Mouse (Mus musculus): ENCODE results near the gene Gjb3. TPM values are rescaled to one million over a fixed set of nuclear protein-coding genes. Genes with fewer than 3 reads are reported as not detected.

Gene Gjb3
- polyA plus RNA-seq, 1 experiment: 3.2 TPM

DNA sequence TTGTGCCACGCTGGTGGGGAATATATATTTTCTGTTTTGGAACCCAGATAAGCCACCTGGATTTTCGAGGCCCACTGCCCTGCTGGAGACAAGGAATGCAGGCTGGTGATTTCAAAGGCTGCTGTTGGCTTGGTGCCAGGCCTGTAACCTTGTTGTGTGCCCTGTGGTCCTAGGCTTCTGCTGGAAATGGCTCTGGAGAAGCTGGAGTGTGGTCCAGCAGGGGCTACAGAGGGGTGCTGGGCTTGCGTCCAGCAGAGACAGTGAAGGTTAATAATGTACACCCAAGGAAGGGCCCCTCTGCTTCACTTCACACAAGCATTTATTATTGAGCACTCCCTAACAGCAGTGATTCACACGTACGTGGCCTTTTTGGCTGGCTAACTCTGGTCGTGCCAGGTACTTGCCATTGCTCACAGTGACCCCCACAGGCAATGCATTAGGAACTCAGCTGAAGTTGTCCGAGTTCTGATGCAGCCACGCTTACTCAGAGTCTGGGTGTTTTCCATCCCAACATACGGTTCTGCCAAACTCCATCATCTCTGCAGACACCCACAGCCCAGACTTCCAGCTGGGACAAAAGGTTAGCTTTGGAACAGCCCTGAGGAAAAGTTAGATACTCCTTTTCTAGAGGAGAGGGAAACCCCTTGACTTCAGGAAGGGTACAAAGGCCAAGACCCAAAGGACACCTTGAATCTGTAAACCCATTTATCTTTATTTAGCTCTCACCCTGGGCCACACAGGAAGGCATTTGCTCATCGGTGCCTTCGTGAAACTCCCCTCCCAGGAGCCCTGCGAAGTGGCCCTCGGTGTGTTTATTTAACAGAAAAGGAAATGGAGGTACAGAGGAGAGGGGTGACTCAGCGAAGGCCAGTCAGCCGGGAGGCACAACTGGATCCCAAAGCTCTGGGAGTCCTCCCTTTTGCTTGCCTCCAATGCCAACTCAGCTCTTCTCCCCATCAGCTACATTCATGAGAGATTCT is 24.2 kb upstream of the Gjb3 start:
- Histone ChIP-seq H3K4me1 (ENCODE audit: control insufficient read depth, insufficient read depth, low read length) (no peaks in the 10 kb centered on the region), H3K27ac (ENCODE audit: control insufficient read depth, insufficient read depth, low read depth, low read length) (no peak overlapping the region), H3K36me3 (ENCODE audit: control insufficient read depth, insufficient read depth, low read length) (no peaks in the 10 kb centered on the region), H3K4me3 (ENCODE audit: control insufficient read depth, low read depth, low read length) (no peak overlapping the region), H3K27me3 (ENCODE audit: control insufficient read depth, insufficient read depth, low read length) (no peaks in the 10 kb centered on the region)
- TF ChIP-seq POLR2A (IDR thresholded peaks at IDR 0.05; ENCODE audit: control insufficient read depth, low read depth, low read length): no peak
- TF ChIP-seq CTCF (IDR thresholded peaks at IDR 0.05; ENCODE audit: control insufficient read depth, insufficient read depth, insufficient replicate concordance, low read depth, low read length): no peak

DNA sequence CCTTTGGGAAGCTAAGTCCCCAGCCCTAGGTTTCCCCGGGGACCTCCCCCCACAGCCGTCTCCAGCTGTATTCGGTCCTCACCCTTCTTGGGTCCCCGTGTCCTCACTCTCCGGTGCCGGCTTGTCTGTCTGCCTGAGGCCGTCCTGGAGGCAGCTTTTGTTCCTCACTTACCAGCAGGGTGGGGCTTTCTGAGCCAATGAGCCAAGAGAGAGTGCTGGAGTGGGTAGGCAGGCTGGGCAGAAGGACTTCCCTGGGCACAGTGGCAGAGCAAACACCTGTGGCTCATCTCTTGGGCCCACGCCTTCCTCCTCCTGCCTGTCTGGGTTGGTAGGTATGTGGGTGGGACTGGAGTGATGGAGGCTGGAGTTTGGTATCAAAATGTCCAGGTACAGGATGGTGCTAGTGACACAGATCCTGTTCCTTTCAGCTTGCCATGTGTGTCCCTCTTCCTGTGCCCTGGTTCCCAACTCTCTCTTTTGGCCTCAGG is 23.4 kb upstream of the Gjb3 start, which contains the start of gene Gjb4:
Gene Gjb4, minus strand, starts transcription at position 131 of the 488 bp plus-strand sequence.
- no peak within 1 kb of the TSS for H3K27ac ChIP-seq (ENCODE audit: control insufficient read depth, insufficient read depth, low read depth, low read length)
- TF ChIP-seq POLR2A (IDR thresholded peaks at IDR 0.05; ENCODE audit: control insufficient read depth, low read depth, low read length) (no peak), CTCF (IDR thresholded peaks at IDR 0.05; ENCODE audit: control insufficient read depth, insufficient read depth, insufficient replicate concordance, low read depth, low read length) (no peak)
- H3K4me3 ChIP-seq (ENCODE audit: control insufficient read depth, low read depth, low read length): no peak within 1 kb of the TSS
- no peaks in the 10 kb centered on the region for H3K4me1 ChIP-seq (ENCODE audit: control insufficient read depth, insufficient read depth, low read length)
- no peaks in the 10 kb centered on the region for H3K27me3 ChIP-seq (ENCODE audit: control insufficient read depth, insufficient read depth, low read length)
- no peaks in the 10 kb centered on the region for H3K36me3 ChIP-seq (ENCODE audit: control insufficient read depth, insufficient read depth, low read length)

DNA sequence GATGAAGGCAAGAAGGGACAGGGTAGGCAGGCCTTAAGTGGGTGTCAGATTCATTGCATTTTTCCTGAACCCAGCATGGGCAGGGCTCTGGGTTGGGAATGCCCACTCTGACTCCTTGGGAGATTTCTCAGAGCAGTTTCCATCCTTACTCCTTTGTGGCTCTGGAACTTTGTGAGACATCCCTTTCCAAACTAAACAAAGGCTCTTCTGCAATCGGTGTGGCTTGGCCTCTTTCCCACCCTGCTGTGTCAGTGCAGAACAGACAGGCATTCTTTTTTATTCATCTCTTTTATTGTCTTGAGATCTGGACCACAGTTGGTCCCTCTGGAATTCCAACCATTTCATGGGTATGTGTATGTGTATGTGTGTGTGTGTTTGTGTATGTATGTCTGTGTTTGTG is 21.9 kb upstream of the Gjb3 start:
- Histone ChIP-seq H3K27ac (ENCODE audit: control insufficient read depth, insufficient read depth, low read depth, low read length) (no peak overlapping the region), H3K27me3 (ENCODE audit: control insufficient read depth, insufficient read depth, low read length) (no peaks in the 10 kb centered on the region), H3K4me3 (ENCODE audit: control insufficient read depth, low read depth, low read length) (no peak overlapping the region), H3K4me1 (ENCODE audit: control insufficient read depth, insufficient read depth, low read length) (no peaks in the 10 kb centered on the region), H3K36me3 (ENCODE audit: control insufficient read depth, insufficient read depth, low read length) (no peaks in the 10 kb centered on the region)
- no peak for TF ChIP-seq POLR2A (IDR thresholded peaks at IDR 0.05; ENCODE audit: control insufficient read depth, low read depth, low read length)
- TF ChIP-seq CTCF (IDR thresholded peaks at IDR 0.05; ENCODE audit: control insufficient read depth, insufficient read depth, insufficient replicate concordance, low read depth, low read length): no peak

DNA sequence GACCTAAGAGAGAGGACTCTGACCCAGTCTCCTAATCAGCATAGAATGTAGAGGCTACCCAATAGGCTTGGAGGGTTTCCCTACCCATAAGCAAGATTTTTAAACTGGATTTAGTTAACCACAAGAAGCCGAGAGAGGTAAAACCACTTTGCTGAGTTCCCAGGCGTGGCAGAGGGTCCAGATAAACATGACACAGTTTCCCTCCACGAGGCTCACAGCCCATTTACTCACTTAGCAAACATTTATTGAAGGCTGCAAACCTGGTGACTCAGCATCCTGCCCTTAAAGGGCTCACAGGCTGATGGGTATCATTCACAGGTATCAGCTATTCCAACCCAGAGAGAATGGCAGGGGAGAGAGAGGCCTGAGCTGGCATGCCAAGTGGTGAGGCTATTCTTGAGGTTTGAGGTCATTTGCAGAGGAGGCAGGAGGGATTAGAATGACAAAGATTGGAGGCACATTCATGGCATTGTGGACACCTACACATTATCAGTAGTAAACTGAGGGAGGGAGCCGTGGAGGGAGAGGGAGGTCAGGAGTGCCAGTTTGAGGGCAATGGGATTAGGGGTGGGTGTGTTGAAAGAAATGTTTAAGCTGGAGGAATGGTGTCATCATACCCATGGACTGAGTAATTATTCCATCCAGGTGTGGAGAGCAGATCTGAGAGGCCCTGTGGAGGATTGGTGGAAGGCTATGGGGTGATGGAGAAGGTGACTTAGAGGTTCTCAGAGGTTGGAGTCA is 19.1 kb upstream of the Gjb3 start:
- Histone ChIP-seq H3K4me3 (ENCODE audit: control insufficient read depth, low read depth, low read length) (no peak overlapping the region), H3K36me3 (ENCODE audit: control insufficient read depth, insufficient read depth, low read length) (no peaks in the 10 kb centered on the region), H3K27me3 (ENCODE audit: control insufficient read depth, insufficient read depth, low read length) (no peaks in the 10 kb centered on the region), H3K27ac (ENCODE audit: control insufficient read depth, insufficient read depth, low read depth, low read length) (no peak overlapping the region), H3K4me1 (ENCODE audit: control insufficient read depth, insufficient read depth, low read length) (no peaks in the 10 kb centered on the region)
- TF ChIP-seq CTCF (IDR thresholded peaks at IDR 0.05; ENCODE audit: control insufficient read depth, insufficient read depth, insufficient replicate concordance, low read depth, low read length) (no peak), POLR2A (IDR thresholded peaks at IDR 0.05; ENCODE audit: control insufficient read depth, low read depth, low read length) (no peak)

DNA sequence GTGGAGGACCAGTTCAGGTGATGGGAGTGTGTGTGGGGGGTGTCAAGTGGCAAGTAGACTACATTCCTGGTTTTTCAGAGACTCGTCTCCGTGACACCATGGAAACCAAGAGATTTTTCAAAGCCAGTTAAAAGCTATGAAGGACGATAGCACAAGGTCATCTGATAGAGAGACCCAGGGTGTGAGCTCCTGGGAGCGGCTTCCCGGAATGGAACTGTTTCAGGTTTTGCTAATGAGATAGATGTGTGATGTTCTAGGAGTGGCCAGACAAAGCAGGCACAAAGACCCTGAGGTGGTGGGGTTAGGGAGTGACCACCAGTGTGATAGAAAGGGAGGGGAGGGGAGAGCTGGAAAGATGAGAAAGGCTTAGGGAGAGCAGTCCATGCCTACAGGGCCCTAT is 14.4 kb upstream of the Gjb3 start:
- Histone ChIP-seq H3K36me3 (ENCODE audit: control insufficient read depth, insufficient read depth, low read length) (no peaks in the 10 kb centered on the region), H3K4me1 (ENCODE audit: control insufficient read depth, insufficient read depth, low read length) (peaks cover 10% of the 10 kb centered on the region), H3K27me3 (ENCODE audit: control insufficient read depth, insufficient read depth, low read length) (no peaks in the 10 kb centered on the region), H3K4me3 (ENCODE audit: control insufficient read depth, low read depth, low read length) (no peak overlapping the region), H3K27ac (ENCODE audit: control insufficient read depth, insufficient read depth, low read depth, low read length) (no peak overlapping the region)
- TF ChIP-seq POLR2A (IDR thresholded peaks at IDR 0.05; ENCODE audit: control insufficient read depth, low read depth, low read length) (no peak), CTCF (IDR thresholded peaks at IDR 0.05; ENCODE audit: control insufficient read depth, insufficient read depth, insufficient replicate concordance, low read depth, low read length) (no peak)

DNA sequence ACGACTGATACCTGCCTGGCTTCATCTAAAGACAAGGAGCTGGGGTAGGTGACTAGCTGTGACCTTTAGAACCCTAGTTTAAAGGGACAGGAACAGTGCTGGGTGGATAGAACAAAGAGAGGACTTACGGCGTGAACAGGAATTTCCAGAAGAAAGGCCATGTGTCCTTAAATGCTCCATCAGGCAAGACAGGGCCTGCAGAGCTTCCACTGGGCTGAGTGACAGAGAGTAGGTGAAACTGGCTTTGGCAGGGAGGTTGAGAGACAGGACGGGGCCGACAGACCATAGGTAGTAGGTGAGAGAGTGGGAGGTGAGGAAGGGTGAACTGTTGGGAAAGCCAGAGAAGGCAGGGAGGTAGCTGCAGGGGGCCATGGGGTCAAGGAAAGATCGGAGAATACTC is 10.7 kb upstream of the Gjb3 start:
- Histone ChIP-seq H3K36me3 (ENCODE audit: control insufficient read depth, insufficient read depth, low read length) (no peaks in the 10 kb centered on the region), H3K27me3 (ENCODE audit: control insufficient read depth, insufficient read depth, low read length) (no peaks in the 10 kb centered on the region), H3K4me3 (ENCODE audit: control insufficient read depth, low read depth, low read length) (peak overlapping the region; percentile 58), H3K4me1 (ENCODE audit: control insufficient read depth, insufficient read depth, low read length) (peaks cover 10% of the 10 kb centered on the region), H3K27ac (ENCODE audit: control insufficient read depth, insufficient read depth, low read depth, low read length) (no peak overlapping the region)
- TF ChIP-seq CTCF (IDR thresholded peaks at IDR 0.05; ENCODE audit: control insufficient read depth, insufficient read depth, insufficient replicate concordance, low read depth, low read length) (no peak), POLR2A (IDR thresholded peaks at IDR 0.05; ENCODE audit: control insufficient read depth, low read depth, low read length) (no peak)

DNA sequence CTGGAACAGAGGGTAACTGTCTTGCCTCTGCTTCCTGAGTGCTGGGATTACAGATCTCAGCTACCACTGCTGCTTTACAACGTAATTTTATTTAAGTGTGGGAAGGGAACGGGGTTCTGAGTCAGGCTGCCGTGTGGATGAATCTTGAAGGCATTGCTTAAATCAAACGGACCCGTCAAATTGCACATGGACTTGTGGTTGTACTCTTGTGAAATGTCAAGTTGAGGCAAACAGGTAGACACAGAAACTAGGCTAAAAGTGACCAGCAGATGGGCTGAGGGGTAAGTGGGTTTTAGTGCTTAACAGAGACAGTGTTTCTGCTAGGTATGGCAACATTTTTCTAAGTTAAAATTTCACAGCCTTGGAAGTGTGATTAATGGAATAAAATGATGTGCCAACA is 7.0 kb upstream of the Gjb3 start:
- Histone ChIP-seq H3K36me3 (ENCODE audit: control insufficient read depth, insufficient read depth, low read length) (no peaks in the 10 kb centered on the region), H3K4me1 (ENCODE audit: control insufficient read depth, insufficient read depth, low read length) (peaks cover 7% of the 10 kb centered on the region), H3K4me3 (ENCODE audit: control insufficient read depth, low read depth, low read length) (no peak overlapping the region), H3K27ac (ENCODE audit: control insufficient read depth, insufficient read depth, low read depth, low read length) (no peak overlapping the region), H3K27me3 (ENCODE audit: control insufficient read depth, insufficient read depth, low read length) (no peaks in the 10 kb centered on the region)
- TF ChIP-seq POLR2A (IDR thresholded peaks at IDR 0.05; ENCODE audit: control insufficient read depth, low read depth, low read length): no peak
- no peak for TF ChIP-seq CTCF (IDR thresholded peaks at IDR 0.05; ENCODE audit: control insufficient read depth, insufficient read depth, insufficient replicate concordance, low read depth, low read length)
